Mouse (Mus musculus) limb, embryonic 14.5 days (tissue): Measurements from ENCODE around the gene Otulin. TPM values are rescaled to one million over a fixed set of nuclear protein-coding genes. Genes with fewer than 3 reads are reported as not detected.

Source experiments
- ATAC-seq: fragments of 200-750 bp; cut with Nextera tagmentation; 2 replicates; pipeline ENCODE4 v1.8.0; 2017; ENCODE audit warnings: low read depth, moderate number of reproducible peaks, moderate TSS enrichment; ENCODE audit not compliant: low FRiP score
- DNase-seq: peaks from one replicate; pipeline ENCODE4 v3.0.0-alpha.2; 2015; ENCODE audit warnings: low spot score
- H3K27ac ChIP-seq: fragments of 300-500 bp; sonication (generic); replicated peaks from 2 replicates; pipeline ENCODE4 v1.5.1; 2014; ENCODE audit warnings: low read depth, mild to moderate bottlenecking, low read length, moderate library complexity, mixed read lengths
- H3K27me3 ChIP-seq: fragments of 300-500 bp; sonication (generic); 2 replicates; pipeline ENCODE4 v1.6.1; 2014; ENCODE audit warnings: low read length, mixed read lengths; ENCODE audit not compliant: control insufficient read depth, insufficient read depth
- H3K36me3 ChIP-seq: fragments of 300-500 bp; sonication (generic); 2 replicates; pipeline ENCODE4 v1.6.1; 2014; ENCODE audit warnings: mild to moderate bottlenecking, low read length, moderate library complexity, mixed read lengths; ENCODE audit not compliant: control insufficient read depth, insufficient read depth
- H3K4me1 ChIP-seq: fragments of 300-500 bp; sonication (generic); 2 replicates; pipeline ENCODE4 v1.6.1; 2014; ENCODE audit warnings: antibody characterized with exemption, low read length, mixed read lengths; ENCODE audit not compliant: control insufficient read depth, insufficient read depth
- H3K4me2 ChIP-seq: fragments of 300-500 bp; sonication (generic); replicated peaks from 2 replicates; pipeline ENCODE4 v1.6.1; 2014; ENCODE audit warnings: low read depth, mild to moderate bottlenecking, low read length, moderate library complexity; ENCODE audit not compliant: severe bottlenecking
- H3K4me3 ChIP-seq: fragments of 300-500 bp; sonication (generic); replicated peaks from 2 replicates; pipeline ENCODE4 v1.5.1; 2014; ENCODE audit warnings: low read length
- H3K9ac ChIP-seq: fragments of 300-500 bp; sonication (generic); 2 replicates; pipeline ENCODE4 v1.6.1; 2014; ENCODE audit warnings: mild to moderate bottlenecking, low read depth, low read length, moderate library complexity; ENCODE audit not compliant: severe bottlenecking
- H3K9me3 ChIP-seq: fragments of 300-500 bp; sonication (generic); 2 replicates; pipeline ENCODE4 v1.6.1; 2016; ENCODE audit warnings: low read length; ENCODE audit not compliant: control insufficient read depth
- POLR2A ChIP-seq: fragments of 200-500 bp; IDR thresholded peaks from 2 replicates; pipeline ENCODE4 v1.8.0; 2012; ENCODE audit warnings: inconsistent platforms, mild to moderate bottlenecking, moderate library complexity, borderline replicate concordance; ENCODE audit not compliant: insufficient read depth, insufficient read length; ENCODE audit errors: extremely low read depth
- WGBS: fragments of 180-500 bp; shearing (Covaris S2); extraction: QIAGEN DNeasy Blood & Tissue Kit; methylation state at CpG from one replicate; pipeline ENCODE4 v1.1.7; 2014; 5-methylcytosine and 5-hydroxymethylcytosine counted together
- polyA plus RNA-seq, 2 experiments: library from polyadenylated mRNA; depleted of rRNA in 1 of 2; stranded (reverse) in 1 of 2; unstranded in 1 of 2; fragments of >200 nt; fragmentation: Nextera tagmentation in 1 of 2; extraction: Ambion mirVana in 1 of 2; gene quantifications; 2 replicates each; pipeline versions ENCODE4 v1.2.1 to v1.2.3; 2012 to 2014

The Otulin gene
- polyA plus RNA-seq, 2 experiments: 25.7 to 43.0 TPM

- H3K36me3 ChIP-seq: no peaks in the 10 kb centered on the region
- H3K9me3 ChIP-seq: no peaks in the 10 kb centered on the region
- no peaks in the 10 kb centered on the region for H3K27me3 ChIP-seq
- ATAC-seq (no peak), DNase-seq (no peak)
- no peak overlapping the region for H3K4me2 ChIP-seq
- no peak for TF ChIP-seq POLR2A
- WGBS: 92% methylated on average over 10 of the region's 10 CpGs
- H3K4me3 ChIP-seq: no peak overlapping the region
- H3K9ac ChIP-seq: no peak overlapping the region
- H3K27ac ChIP-seq: no peak overlapping the region
- no peaks in the 10 kb centered on the region for H3K4me1 ChIP-seq
Measured at GRCm38 (mm10) chr15:27545203-27545602, 85.3 kb downstream of the Otulin start.

GRCm38 (mm10) chr15:27539745-27540144, 90.7 kb downstream of the Otulin start:
- WGBS: 86% methylated on average over 9 of the region's 9 CpGs
- TF ChIP-seq POLR2A: no peak
- DNase-seq (no peak), ATAC-seq (no peak)
- Histone ChIP-seq H3K9me3 (no peaks in the 10 kb centered on the region), H3K4me1 (no peaks in the 10 kb centered on the region), H3K27me3 (no peaks in the 10 kb centered on the region), H3K4me3 (no peak overlapping the region), H3K4me2 (no peak overlapping the region), H3K27ac (no peak overlapping the region), H3K36me3 (no peaks in the 10 kb centered on the region), H3K9ac (no peak overlapping the region)

- Histone ChIP-seq H3K9ac (no peak overlapping the region), H3K4me1 (no peaks in the 10 kb centered on the region), H3K27ac (no peak overlapping the region), H3K4me3 (no peak overlapping the region), H3K4me2 (no peak overlapping the region), H3K9me3 (no peaks in the 10 kb centered on the region), H3K36me3 (no peaks in the 10 kb centered on the region), H3K27me3 (no peaks in the 10 kb centered on the region)
- no peak for TF ChIP-seq POLR2A
- ATAC-seq (no peak), DNase-seq (no peak)
- WGBS: 78% methylated on average over 4 of the region's 4 CpGs
Measured at GRCm38 (mm10) chr15:27537519-27538223, 92.8 kb downstream of the Otulin start.

- ATAC-seq (no peak), DNase-seq (no peak)
- Histone ChIP-seq H3K27ac (no peak overlapping the region), H3K27me3 (no peaks in the 10 kb centered on the region), H3K9ac (no peak overlapping the region), H3K4me2 (no peak overlapping the region), H3K36me3 (no peaks in the 10 kb centered on the region), H3K4me1 (no peaks in the 10 kb centered on the region), H3K4me3 (no peak overlapping the region), H3K9me3 (no peaks in the 10 kb centered on the region)
- TF ChIP-seq POLR2A: no peak
- WGBS: 63% methylated on average over 5 of the region's 5 CpGs
Measured at GRCm38 (mm10) chr15:27536771-27537170, 93.7 kb downstream of the Otulin start.

- Histone ChIP-seq H3K36me3 (no peaks in the 10 kb centered on the region), H3K9ac (no peak overlapping the region), H3K4me3 (no peak overlapping the region), H3K27ac (no peak overlapping the region), H3K9me3 (no peaks in the 10 kb centered on the region), H3K4me2 (no peak overlapping the region), H3K4me1 (no peaks in the 10 kb centered on the region), H3K27me3 (no peaks in the 10 kb centered on the region)
- DNase-seq (no peak), ATAC-seq (no peak)
- WGBS: 88% methylated on average over 7 of the region's 7 CpGs
- TF ChIP-seq POLR2A: no peak
Measured at GRCm38 (mm10) chr15:27536186-27536585, 94.3 kb downstream of the Otulin start.
